In genomic region chr15:86738776-86739175, GRCm38 (mm10) we compare ENCODE assay signal across 14 mouse cellular contexts.
A peak's percentile ranks its signal among the peaks of the same experiment; 100 is the strongest.
DNase-seq lines count a peak whose midpoint lies in the region; ATAC-seq lines count a peak whose summit lies in the region.
"Had no signal": no experiment of that assay in that cellular context is flagged by ENCODE, and none has a peak within 500 bp of the region (broad histone marks: within the 10 kb centered on the region; RNA-seq: fewer than 3 reads in every experiment).

No protein-coding gene starts in this region.

- ATAC-seq in megakaryocyte progenitor cell, adult 5-6 weeks (replicated peaks; ENCODE audit: poor library complexity), result no peak
- ATAC-seq: forebrain, embryonic 15.5 days had no signal

- DNase-seq in adrenal gland, adult 2 months, result peak; percentile 57
- no peak for DNase-seq in adrenal gland, postnatal 4 days (ENCODE audit: low spot score in 2 of 2)
- DNase-seq in adrenal gland, postnatal 10 days, result peak; percentile 8
- DNase-seq in adrenal gland, postnatal 36 days, result peak; percentile 22 to 40
- no peak for DNase-seq in gastrocnemius, adult 8-10 months (ENCODE audit: low spot score in 2 of 2)
- DNase-seq: cerebellum, adult 11 months; cerebellum, adult 18-20 months; cerebellum, adult 8-10 months; cerebellum, adult 9-11 months; cerebellum, postnatal 14 days; cerebellum, postnatal 36 days; embryo, embryonic 11 days had no signal

Comparison
In these comparisons a context has a peak if more than half of its experiments do, and no peak if none do; other contexts are left out.
1. DNase-seq: peak in adrenal gland, adult 2 months (single experiment), adrenal gland, postnatal 10 days (single experiment) and adrenal gland, postnatal 36 days (2 of 2); none in adrenal gland, postnatal 4 days (0 of 2) and gastrocnemius, adult 8-10 months (0 of 2).